Mouse (Mus musculus) megakaryocyte-erythroid progenitor cell, adult 5 weeks (primary cell): Measurements from ENCODE around the gene Hist1h2bg. TPM values are rescaled to one million over a fixed set of nuclear protein-coding genes. Genes with fewer than 3 reads are reported as not detected.

Experiments used
- polyA plus RNA-seq: library from polyadenylated mRNA; stranded (reverse); fragments of >175 nt; gene quantifications from 2 replicates; pipeline ENCODE4 v1.2.3, GENCODE M21; 2012

Gene Hist1h2bg
- 46.4 and 66.4 TPM in 2 replicates for polyA plus RNA-seq

DNA sequence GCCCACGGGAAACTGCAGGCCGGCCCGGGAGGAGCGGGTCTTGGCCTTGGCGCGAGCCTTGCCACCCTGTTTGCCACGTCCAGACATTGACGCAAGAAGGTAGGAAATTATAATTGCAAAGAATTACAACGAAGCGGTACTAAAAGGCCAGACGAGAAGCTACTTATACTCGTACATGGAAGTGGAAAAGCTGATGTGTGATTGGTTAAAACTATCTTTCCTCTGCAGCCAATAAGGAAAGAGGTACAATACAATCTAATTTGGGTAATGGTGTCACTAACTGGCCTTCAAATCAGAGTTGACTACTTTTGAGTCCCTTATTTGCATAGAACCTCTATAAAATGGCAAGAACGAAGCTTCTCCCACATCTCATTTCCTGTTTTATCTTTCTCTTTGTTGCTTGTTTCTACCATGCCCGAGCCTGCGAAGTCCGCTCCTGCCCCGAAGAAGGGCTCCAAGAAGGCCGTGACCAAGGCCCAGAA, at the start of gene Hist1h2bg, which contains the start of gene Hist1h2ae:
TSS of gene Hist1h2bg (plus strand) at position 375 of the 482 bp plus-strand sequence.
TSS of gene Hist1h2ae (minus strand) at position 199 of the 482 bp plus-strand sequence.

GRCm38 (mm10) chr13:23530901-23531875, 40.0 kb upstream of the Hist1h2bg start, which contains the start of gene Hist1h4h:
TSS of gene Hist1h4h (plus strand) at chr13:23531050.

GRCm38 (mm10) chr13:23533560-23534367, 37.4 kb upstream of the Hist1h2bg start, which contains the start of gene Hist1h2af:
TSS of gene Hist1h2af (plus strand) at chr13:23533906.

DNA sequence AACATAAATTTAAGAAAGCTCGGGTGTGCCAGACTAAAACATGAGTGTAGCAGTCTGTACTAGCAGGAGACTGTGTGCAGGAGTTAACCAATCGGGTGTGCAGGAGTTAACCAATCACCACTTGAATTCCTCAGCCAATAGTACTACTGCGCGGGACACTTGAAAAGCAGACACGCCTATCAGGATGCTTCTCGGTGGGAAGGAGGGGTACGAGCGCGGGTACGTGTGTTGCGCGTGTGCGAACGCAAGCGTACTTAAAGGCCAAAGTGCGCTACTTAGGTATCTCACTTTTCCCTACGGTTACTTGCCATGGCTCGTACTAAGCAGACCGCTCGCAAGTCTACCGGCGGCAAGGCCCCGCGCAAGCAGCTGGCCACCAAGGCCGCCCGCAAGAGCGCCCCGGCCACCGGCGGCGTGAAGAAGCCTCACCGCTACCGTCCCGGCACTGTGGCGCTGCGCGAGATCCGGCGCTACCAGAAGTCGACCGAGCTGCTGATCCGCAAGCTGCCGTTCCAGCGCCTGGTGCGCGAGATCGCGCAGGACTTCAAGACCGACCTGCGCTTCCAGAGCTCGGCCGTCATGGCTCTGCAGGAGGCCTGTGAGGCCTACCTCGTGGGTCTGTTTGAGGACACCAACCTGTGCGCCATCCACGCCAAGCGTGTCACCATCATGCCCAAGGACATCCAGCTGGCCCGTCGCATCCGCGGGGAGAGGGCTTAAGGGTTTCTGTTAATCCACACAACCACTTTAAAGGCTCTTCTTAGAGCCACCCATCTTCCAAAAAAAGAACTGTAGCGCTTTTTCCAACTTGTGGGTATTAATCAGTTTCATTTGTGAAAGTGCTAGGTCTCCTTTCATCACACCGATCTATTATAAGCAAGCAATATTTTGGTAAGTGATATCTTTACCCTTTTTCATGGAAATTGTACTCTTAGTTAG, 35.8 kb upstream of the Hist1h2bg start, which contains the start of gene Hist1h3g:
TSS of gene Hist1h3g (plus strand) at position 286 of the 939 bp plus-strand sequence.

GRCm38 (mm10) chr13:23542999-23543607, 28.1 kb upstream of the Hist1h2bg start, which contains the start of gene Hist1h2bh:
TSS of gene Hist1h2bh (minus strand) at chr13:23543392.

GRCm38 (mm10) chr13:23543965-23544786, 27.0 kb upstream of the Hist1h2bg start, which contains the start of gene Hist1h3f:
TSS of gene Hist1h3f (plus strand) at chr13:23544052.

DNA sequence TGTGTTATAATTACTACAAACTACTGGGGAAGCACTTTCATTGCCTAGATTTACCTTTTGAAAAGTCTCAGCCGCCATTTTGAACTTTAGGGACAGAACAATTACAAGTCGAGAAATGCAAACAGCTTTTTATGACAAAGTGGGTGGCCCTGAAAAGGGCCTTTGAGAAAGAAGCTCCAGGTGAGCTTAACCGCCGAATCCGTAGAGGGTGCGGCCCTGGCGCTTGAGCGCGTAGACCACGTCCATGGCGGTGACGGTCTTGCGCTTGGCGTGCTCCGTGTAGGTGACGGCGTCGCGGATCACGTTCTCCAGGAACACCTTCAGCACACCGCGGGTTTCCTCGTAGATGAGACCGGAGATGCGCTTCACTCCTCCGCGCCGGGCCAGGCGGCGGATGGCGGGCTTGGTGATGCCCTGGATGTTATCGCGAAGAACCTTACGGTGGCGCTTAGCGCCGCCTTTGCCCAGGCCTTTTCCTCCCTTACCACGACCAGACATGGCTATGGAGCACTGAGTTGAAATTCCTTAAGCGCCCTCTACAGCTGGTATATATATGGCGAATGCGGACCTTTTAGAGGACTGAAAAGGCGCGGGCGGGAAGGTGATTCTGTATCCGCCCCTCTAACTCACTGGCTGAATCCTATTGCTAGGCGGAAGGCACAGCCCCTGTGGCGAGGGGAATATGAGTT, 19.9 kb upstream of the Hist1h2bg start, which contains the start of gene Hist1h4f:
TSS of gene Hist1h4f (minus strand) at position 503 of the 689 bp plus-strand sequence.

DNA sequence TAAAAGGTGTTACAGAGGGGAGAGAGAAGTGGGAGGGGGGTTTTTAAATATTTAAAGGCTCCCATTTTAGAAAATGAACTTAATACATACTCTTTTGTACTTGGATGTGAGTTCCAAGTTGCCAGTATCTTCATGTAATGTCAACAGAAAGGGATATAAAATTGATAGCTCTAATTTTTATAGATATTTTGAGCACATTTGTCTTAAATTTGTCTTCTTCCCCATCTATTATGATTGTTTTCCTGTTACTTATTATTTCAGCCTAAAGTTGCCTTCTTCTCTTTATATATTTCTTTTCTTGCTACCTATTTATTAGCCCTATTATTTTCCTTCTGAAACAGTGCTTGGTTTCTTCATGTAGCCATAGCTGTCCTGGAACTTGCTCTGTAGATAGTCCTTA, 18.2 kb upstream of the Hist1h2bg start, which contains the start of gene Hist1h1d:
TSS of gene Hist1h1d (plus strand) at position 301 of the 400 bp plus-strand sequence.

DNA sequence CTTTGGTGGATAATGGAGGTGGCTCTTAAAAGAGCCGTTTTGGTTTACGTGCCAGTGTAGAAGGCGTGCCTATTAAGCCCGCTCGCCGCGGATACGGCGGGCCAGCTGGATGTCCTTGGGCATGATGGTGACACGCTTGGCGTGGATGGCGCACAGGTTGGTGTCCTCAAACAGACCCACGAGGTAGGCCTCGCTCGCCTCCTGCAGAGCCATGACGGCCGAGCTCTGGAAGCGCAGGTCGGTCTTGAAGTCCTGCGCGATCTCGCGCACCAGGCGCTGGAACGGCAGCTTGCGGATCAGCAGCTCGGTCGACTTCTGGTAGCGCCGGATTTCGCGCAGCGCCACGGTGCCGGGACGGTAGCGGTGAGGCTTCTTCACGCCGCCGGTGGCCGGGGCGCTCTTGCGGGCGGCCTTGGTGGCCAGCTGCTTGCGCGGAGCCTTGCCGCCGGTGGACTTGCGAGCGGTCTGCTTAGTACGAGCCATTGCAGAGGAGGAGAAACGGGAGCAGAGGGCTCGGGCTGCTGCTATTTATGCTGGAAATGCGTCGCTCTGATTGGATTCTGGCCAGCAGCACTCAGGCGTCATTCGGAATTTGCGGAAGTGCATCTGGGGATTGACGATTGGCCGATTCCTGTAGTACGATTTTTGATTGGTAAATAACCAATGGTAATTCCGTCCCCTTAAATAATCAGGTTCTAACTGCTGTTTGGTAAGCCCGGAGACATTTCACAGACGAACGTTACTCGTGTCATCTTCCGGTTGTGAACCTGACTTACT, 9.1 kb upstream of the Hist1h2bg start, which contains the start of gene Hist1h3e:
TSS of gene Hist1h3e (minus strand) at position 487 of the 777 bp plus-strand sequence.

DNA sequence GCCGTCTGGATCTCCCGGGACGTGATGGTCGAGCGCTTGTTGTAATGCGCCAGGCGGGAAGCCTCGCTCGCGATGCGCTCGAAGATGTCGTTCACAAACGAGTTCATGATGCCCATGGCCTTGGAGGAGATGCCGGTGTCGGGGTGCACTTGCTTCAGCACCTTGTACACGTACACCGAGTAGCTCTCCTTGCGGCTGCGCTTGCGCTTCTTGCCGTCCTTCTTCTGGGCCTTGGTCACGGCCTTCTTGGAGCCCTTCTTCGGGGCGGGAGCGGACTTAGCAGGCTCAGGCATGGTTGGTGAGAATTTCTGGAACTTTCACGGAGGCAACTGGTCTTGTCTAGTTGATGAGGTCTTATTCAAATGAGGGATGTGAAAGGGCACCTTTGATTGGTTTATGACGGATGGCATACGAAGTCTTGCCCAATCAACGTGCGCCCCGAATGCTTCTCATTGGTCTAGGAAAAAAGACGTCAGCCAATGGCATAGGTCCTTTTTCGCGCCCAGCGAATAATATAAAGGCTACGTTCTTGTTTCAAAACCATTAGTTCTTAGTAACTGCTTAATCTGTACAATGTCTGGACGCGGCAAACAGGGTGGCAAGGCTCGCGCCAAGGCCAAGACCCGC, 2.8 kb downstream of the Hist1h2bg start, which contains the start of the genes Hist1h2bf and Hist1h2ad:
TSS of gene Hist1h2bf (minus strand) at position 299 of the 627 bp plus-strand sequence.
TSS of gene Hist1h2ad (plus strand) at position 484 of the 627 bp plus-strand sequence.

GRCm38 (mm10) chr13:23575271-23575851, 4.2 kb downstream of the Hist1h2bg start, which contains the start of gene Hist1h3d:
TSS of gene Hist1h3d (plus strand) at chr13:23575763.

GRCm38 (mm10) chr13:23581408-23582218, 10.4 kb downstream of the Hist1h2bg start, which contains the start of gene Hist1h4d:
TSS of gene Hist1h4d (plus strand) at chr13:23581598.

GRCm38 (mm10) chr13:23620733-23621531, 49.7 kb downstream of the Hist1h2bg start, which contains the start of gene Hist1h2be:
TSS of gene Hist1h2be (minus strand) at chr13:23621124.

